Mouse (Mus musculus): ENCODE measurements at regions not wholly inside any gene's neighbourhood (a gene's known extent, or its start where the extent isn't known, plus 50 kb on each side); places are given as distances from the start of the nearest gene placed in this dataset.

GRCm38 (mm10) chr2:117811506-117811905 is 300.2 kb upstream of the Thbs1 start:
- no peak for TF ChIP-seq CTCF (conservative IDR thresholded peaks at IDR 0.05; ENCODE audit: insufficient read depth, insufficient read length, low read depth, low read length)
- TF ChIP-seq POLR2A (IDR thresholded peaks at IDR 0.05; ENCODE audit: low read depth, low read length), result no peak

Measured in kidney, adult 2 months (tissue).